Mouse (Mus musculus) retina, postnatal 7 days (tissue): ENCODE measurements around the gene Coq8a.

Experiments used
- DNase-seq: peaks from one replicate; pipeline ENCODE4 v3.0.0-alpha.2; 2012; ENCODE audit warnings: low read depth, low spot score

The Coq8a gene

DNA sequence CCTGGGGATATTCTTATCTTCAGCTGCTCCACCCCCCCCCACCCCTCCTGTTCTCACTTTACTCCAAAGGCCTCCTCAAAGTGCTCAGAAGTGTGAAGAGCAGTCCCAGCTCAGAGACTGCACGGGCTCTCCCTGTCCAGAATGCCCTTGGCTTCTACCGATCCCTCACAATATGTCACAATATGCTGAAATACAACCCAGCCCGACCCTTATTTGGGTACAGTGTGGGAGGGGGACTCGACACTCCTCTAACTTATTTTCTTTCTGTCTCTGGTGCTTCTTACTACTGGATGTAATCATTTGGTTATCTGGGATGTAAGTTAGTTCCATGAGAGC is 281 bp upstream of the Coq8a start:
- DNase-seq: no peak

DNA sequence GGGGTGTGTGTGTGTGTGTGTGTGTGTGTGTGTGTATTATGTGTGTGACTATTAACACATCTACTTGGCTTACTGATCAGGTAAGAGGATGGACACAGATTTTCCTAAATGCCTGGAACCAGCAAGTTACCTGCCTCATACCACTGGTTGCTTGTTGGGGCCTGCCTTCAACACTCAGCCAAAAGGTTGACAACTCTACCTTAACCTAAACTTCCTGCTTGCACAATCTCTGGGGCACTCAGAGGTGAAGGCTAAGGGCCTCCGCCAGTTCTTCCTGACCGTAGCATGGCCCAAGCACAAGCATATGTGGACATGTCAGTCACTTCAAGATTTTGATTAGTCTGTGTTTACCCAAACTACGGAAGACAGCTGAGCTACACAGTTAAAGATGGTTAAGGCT is 1.4 kb downstream of the Coq8a start:
- no peak for DNase-seq

DNA sequence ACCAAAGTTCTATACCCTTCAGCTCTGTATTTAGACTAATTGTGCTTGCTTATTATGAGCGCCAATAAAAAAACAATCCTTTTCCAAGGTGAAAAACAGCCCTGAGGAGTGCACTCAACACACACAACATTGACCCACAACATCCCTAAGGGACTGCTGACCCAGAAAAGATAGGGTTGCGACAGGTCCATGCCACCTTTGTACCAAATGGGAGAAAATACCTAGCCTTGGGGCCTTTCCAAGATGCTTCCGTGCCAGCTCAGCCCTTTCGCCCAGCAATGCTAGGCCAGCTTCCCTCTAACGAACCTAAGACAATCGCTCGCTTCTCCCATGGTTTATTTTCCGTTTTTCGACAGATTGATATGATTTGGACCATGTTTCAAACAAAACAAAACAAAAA is 2.9 kb downstream of the Coq8a start:
- DNase-seq: no peak

DNA sequence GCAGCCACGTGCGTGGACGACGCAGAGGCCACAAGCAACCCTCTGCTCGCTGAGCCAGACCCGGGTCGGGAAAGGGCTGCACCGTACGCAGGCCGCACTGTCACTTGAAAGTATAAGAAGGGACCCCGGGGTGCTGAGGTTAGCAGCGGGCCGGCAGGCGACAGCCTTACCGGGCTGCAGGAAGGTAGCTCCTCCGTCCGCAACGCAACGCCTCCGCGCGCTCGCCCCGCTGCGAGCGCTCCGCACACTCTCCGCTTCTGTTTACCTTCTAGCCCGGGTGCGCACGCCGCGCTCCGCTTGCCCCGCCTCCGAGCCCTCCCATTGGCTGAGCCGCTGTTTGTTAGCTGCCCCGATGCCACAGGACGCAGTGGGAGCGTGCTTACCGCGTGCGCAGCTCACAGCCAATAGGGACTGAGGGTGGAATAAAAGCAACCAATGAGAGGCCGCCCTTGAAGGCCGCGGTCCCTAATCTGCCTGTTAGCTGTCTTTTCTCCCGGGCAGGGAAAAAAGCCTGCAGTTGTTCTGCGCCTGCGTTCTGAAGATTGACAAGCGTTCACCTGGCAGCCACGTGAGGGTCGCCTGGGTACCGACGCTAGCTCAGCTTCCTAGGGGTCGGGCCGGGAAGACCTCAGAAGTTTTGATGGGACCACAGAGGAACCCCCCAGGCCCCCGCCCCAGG is 3.6 kb downstream of the Coq8a start:
- peak; percentile 96 for DNase-seq

DNA sequence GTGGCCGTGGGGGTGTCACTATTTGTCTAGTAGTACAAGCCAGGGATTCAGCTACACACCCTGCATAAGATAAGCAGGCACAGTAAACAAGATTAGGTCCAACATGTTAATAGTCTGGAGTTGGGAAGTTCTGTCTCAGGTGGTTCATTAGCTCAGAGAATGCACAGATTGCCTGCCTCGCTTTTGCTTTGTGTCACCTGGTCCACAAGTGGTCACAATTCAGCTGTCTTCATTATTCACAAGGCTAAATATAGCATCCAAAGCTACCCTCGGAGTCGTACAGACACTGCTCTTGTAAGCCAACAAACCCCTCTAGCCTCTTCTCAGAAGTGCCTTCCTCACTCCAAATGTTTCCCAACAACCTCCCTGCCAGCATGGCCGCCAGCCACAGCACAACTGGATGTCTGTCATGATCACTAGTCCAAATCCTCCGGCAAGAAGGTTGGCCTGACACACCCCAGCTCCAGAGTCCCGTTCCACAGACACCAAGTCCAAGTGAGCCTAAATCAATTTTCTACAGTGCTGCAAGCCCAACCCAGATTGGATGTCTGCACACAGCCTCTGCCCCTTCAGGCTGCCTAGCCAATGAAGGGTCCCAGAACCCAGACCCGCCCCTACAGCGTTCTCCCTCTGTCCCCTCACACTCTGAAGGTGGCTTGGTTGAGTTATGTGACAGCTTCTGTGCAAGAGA is 4.5 kb downstream of the Coq8a start:
- DNase-seq: no peak

DNA sequence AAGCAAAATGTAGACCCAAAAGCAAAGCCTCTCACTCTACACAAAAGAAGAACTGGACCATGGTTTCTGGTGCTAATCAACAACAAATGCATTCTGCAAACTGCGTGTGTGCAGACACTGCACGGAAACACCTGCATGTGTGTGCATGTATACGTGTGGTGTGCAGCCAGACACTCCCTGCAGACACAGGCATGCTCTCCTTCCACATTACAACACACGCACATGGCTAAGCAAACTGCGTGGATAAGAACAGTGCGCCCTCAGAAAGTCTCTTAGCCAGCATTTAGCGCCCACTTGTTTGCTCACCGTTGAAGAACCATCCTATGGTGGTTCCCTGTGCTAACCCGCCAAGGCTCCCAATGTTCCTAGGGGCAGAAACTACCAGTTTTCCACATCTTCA is 5.4 kb downstream of the Coq8a start:
- DNase-seq: no peak

DNA sequence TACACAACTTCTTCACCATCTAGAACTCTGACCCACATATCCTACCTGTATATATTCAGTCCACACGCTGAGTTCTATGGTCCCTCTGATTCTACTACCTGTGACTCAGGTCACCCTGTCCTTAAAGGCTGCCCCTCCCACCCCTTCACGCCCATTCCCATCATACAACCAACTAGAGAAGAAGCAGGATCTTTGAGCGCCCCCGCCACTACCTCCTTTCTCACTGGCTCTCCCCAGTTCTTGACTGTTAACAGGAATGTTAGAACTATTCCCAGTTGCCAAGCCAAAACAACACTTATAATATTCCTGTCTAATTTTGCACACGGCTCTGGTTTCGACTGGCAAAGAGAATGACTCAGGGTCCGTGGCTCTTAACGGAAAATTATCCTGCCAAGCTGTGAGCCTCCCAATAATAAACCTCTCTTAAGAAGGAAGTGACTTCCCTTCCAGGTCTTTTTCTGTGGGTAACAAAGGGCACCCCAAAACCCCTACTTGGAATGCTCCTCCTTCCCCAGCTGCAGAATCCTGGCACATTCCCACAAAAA is 5.9 kb downstream of the Coq8a start:
- no peak for DNase-seq

DNA sequence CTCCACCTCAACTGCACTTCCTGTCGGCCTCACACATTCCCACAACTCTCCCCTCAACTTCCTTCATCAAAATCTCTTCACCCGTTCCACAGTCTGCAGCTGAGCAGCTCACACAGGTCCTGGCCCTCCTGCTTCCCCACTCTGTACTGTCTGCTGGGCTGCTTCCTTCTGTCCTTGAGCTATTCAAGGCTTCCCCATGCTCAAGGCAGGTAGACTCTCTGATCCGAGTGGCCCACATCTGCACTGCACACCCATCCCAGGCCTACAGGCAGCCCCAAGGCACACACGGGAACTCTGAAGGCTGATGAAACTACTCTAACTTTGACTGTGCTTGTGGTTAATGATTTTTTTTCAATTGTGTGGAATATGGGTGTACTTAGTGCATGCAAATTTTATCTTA is 6.5 kb downstream of the Coq8a start:
- DNase-seq: no peak

DNA sequence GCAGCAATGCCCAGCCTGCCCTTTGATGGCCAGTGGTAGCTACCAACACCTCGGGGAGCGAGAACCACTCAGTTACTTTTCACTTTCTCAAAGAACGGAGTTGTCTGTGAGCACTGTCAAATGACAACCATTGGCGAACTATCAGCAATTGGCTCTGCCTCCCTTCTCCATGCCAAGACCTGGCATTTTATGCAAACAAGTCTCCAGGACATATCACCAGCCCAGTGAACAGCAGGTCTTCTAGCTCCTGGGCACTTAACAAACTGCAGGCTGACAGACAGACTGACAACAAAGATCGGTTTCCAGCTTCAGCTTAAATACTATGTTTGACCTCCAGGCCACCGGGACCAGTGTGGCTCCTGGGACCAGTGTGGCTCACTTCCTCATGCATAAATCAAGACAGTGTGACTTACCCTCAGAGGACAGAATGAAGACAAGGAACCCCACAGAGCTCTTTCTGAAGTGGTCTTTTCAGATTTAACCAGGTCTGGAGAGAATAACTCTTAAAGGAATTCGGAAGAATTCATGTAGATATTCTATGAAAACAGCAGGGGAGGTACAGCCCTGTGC is 7.7 kb downstream of the Coq8a start:
- no peak for DNase-seq

DNA sequence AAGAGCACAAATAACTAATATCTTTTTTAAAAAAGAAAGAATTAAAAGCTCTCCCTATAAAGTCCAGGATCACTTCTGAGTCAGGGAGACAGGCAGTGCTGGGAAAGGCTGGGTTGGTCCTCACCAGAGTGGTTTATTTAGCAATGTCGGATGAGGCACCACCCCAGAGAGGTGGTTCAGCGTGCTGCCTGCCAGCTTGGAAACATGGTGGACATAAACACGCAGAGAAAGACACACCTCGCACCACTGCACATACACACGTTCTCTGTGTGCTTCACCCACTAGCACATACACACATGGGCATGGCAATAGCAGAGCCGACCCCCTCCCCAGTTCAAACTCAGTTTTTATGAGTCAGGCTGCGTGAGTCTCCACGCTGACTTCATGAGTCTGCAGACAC is 8.3 kb downstream of the Coq8a start:
- DNase-seq: no peak

DNA sequence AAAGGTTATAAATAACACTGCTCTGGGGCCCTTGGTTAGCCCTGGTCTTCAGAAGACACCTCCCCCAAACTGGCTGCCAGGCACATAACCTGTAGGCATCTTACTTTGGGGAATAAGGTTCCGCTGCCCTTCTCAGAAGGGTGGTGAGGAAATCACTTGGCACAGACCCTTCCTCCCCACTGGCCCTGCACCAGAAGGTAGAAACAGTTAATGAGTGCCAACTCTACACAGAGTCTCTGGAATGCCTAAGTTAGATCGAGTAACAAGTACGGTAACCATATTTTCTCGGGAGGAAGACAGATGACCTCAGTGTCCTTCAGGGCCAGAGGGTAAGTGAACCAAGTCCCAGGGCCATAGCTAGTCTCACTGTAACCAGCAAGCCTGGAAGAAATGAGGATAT is 10.5 kb downstream of the Coq8a start:
- no peak for DNase-seq

DNA sequence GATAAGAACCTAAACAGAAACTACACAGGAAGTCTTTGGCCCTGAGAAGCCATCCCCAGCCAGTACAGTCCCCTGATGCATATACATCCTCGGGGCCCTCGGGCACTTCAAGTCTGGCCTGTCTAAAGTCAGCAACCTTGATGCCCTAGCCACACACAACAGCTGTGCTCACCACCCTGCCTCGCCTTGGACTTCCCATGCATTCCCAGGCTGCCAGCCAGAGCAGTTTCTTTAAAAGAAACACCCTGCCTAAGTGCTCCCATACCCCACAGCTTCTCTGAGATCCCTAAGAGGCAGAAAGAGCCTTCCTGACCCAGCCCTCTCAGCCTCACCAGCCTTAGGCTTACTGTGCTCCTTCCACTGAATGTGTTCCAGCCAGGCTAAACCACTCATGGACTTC is 13.0 kb downstream of the Coq8a start:
- DNase-seq: no peak

DNA sequence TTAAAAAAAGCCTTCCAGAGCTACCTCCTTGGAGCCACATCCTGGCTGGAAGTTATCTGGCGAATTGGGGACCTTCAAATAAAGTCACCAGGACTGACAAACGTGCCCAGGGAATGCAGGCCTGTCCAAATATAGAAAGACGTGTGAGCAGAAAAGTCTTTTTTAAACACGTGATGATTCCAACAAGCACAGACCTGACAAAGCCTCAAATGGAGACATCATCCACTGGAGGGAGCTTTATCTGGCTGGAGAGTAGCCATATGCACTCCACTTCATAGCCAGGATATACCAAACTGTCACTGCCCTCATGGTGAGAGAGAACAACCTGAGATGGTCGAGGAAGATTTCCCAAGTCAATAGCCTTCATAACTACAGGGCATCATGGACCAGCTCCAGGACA is 13.5 kb downstream of the Coq8a start:
- no peak for DNase-seq

DNA sequence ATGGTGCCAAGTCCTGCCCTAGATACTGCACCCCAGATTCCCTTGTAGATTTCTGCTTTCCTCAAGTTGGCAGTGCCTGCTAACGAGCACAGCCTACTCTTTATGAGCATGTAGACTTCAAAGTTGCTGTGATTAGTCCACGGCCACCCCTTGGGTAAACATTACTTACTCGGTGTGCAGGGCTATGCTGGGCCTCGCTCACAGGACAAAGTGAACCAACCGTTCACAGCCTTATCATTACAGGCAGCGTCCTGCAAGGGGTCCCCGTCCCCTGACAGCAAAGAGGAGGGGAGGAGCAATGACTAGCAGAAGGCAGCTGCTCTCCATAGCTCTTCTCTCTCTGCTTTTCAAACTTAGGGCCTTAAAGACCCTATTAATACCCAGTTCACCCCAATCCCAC is 14.6 kb downstream of the Coq8a start:
- DNase-seq: no peak

DNA sequence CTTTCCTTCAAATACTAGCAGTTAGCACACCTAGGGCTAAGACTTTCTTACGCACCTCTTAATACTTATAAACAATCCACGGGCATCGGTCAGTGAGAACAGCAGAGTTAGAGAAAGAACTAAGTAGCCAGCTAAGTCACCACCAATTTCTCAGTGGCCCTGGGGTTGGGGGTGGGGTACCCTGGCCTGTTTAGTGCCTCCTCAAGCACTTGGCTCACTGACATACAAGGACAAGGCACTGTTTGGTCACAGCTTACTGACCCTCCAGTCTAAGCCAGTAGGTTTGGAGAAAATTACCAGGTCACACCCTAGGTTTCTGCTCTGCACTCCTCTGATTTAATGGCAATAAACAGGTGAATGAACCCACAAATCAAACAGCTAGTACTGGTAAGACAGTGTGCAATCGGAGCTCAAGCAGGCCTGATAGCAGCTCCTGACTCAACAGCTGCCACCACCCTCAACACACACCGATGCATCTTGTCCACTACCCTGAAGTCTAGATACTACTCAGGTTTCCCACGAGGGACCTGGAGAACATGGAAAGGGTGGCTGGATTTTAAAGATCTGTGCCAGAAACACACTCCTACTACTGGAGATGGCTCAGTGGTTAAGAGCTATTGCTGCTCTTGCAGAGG is 15.8 kb downstream of the Coq8a start:
- no peak for DNase-seq

DNA sequence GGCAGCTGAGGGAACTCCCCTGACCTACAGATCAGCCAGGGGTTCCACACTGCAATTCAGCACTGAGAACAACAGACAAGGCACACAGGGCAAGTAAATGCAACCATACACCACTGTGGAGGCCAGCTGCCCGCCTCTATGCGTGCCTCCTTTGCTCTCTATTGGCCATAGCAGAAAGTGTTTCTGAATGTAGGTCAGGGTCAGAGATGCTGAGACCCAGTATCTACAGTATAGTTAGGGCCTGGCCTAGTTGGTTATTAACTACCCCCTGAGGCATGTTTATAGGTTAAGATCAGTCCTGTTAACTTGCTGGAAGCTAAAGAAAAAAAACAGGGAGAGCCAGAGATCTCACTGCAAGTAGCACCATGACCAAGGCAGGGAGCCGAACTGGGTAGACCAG is 16.7 kb downstream of the Coq8a start:
- no peak for DNase-seq

DNA sequence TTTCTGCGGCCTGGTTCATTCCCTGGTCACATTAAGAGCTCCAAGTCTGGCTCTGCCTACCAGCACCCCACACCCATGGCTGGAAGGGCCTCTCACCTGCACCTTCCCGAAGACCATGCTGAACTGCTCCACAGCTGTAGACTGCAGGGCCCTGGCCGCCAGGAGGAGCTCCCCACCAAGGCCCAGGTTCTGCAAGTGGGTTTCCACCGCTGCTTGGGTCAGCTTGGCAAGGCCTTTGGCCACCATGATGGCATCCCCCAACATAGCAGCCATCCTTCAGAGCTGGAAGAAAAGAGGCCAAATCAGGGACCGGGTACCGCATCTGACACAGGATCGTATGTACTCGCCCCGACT is 17.5 kb downstream of the Coq8a start:
- DNase-seq: no peak

DNA sequence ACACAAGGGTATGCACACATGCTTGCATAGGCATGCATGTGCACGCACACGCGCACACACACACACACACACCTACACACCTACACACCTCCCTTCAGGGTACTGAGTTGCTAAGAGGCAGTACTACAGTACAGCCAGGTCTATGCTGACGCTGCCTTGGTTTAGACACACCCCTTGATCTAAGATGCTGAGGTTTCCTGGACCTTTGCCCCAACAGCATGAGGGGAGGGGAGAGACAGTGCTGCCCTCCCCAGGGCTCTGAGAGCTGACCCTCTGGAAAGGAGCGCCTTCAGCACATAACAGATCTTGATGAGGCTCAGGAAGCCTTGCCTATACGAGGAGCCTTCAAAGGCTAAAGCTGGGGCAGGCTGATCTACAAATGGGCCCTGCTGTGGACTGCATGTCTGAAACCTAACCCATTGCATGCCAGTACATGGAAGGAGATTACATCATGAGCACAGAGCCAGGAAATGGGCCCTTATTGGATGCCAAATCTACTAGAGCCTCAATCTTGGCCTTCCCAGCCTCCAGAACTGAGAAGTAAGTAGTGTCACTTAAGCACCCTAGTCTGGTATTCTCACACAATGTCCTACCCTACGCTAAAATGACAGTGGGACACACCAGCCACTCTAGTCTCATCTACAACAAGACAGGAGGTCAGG is 18.0 kb downstream of the Coq8a start:
- DNase-seq: no peak

DNA sequence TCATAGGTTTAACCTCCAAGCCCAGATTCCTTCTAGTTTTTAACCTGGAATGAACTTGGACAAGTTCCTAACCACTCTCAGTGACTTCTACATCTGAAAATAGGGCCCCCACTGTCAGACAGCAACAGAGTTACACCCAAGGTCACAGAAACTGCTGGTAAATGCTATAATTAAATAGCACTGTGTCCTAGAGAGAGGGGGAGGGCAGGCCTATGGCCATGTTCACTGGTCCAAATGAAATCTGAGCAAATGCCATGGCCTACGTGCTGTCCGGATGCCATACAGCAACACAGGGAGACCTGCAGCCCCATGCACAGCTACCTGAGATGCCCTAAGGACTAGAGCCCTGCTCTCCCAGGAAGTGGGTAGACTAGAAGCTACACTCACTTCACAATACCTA is 19.6 kb downstream of the Coq8a start:
- no peak for DNase-seq

DNA sequence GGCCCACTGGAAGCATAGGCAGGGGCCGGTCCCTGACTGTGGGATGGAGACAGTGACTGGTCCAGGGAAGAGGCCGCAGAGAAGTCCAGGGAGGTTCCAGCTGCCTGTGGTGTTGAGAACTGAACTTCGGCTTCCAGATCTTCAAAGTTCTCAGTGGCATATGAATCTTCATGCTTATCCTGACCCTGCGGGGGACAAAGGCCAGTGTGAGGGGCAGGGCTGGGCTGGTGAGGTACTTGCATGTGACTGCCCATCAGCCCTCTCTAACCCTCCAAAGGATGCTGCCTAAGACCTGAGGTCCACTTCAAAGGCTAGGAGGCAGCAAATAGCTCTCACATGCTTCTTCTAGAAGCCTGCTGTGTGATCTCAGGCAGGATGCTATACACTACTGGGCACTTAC is 20.3 kb downstream of the Coq8a start:
- DNase-seq: no peak

DNA sequence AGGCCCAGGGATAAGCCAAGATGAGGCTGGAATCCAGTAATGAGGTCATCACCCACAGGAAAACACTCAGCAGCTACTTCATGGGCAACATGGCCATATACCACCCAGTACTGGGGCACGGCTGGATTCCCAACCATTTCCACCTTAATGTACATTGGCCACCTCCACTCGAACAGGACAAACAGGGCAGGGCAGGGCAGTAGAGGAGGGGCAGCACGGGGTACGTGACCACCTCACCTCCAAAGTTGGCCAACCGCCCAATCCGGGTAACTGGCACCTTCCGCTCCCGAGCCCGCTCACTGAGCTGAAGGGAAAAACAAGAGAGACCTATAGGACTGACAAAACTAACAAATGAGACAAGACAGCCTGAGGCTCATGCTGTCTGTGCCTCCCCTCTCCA is 21.1 kb downstream of the Coq8a start:
- no peak for DNase-seq

DNA sequence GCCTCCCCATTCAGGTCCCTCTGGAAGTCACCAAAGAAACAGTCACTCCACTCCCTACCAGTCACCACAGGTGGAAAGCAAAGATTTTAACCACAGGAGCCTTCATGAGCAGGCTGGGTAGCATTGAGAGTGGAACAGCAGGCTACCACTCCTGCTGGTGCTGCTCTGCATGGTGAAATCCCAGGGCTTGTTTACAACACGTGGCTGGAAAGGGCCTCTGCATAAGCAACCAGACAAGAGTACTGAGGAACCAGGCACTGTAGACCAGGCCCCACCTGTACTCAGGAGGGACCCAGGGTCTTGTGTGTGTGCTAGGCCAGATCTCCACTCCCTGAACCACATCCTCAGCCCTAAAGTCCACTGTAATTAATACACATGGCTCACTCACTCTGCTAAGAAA is 22.6 kb downstream of the Coq8a start:
- DNase-seq: no peak
